Mouse (Mus musculus) MEL (cell line): ENCODE data around the gene Elp6.

ENCODE experiments used
- CTCF ChIP-seq, 3 experiments: IDR thresholded peaks in 2 of 3; conservative IDR thresholded peaks in 1 of 3; 2 replicates each; pipeline ENCODE4 v1.5.1; 2011 to 2012; ENCODE audit warnings: low read length in 3 of 3, low read depth in 2 of 3, mild to moderate bottlenecking in 2 of 3, improper control_type of control experiment in 1 of 3, inconsistent platforms in 1 of 3, mixed read lengths in 1 of 3, moderate library complexity in 1 of 3; ENCODE audit not compliant: control insufficient read depth in 1 of 3, insufficient read depth in 1 of 3, poor library complexity in 1 of 3, severe bottlenecking in 1 of 3
- E2F4 ChIP-seq: IDR thresholded peaks from 2 replicates; pipeline ENCODE4 v1.6.1; 2011; ENCODE audit warnings: low read depth, low read length, improper control_type of control experiment, borderline replicate concordance
- EP300 ChIP-seq, 2 experiments: IDR thresholded peaks; 2 replicates each; pipeline ENCODE4 v1.6.1; 2011; ENCODE audit warnings: improper control_type of control experiment in 2 of 2, low read length in 2 of 2, low read depth in 1 of 2, mild to moderate bottlenecking in 1 of 2
- MEF2A ChIP-seq: IDR thresholded peaks from 2 replicates; pipeline ENCODE4 v1.6.1; 2014; ENCODE audit warnings: low read depth, mild to moderate bottlenecking, inconsistent platforms, low read length, improper control_type of control experiment; ENCODE audit not compliant: poor library complexity, insufficient replicate concordance, severe bottlenecking; ENCODE audit errors: extremely low read depth
- MXI1 ChIP-seq: IDR thresholded peaks from 2 replicates; pipeline ENCODE4 v1.6.1; 2011; ENCODE audit warnings: mild to moderate bottlenecking, low read depth, low read length, improper control_type of control experiment
- POLR2A ChIP-seq, 2 experiments: IDR thresholded peaks; 2 replicates each; pipeline ENCODE4 v1.6.1; 2011 to 2012; ENCODE audit warnings: low read length in 2 of 2, mild to moderate bottlenecking in 2 of 2, control low read depth in 1 of 2, improper control_type of control experiment in 1 of 2, low read depth in 1 of 2, moderate library complexity in 1 of 2; ENCODE audit not compliant: control insufficient read depth in 1 of 2, insufficient read depth in 1 of 2, poor library complexity in 1 of 2
- RCOR1 ChIP-seq: IDR thresholded peaks from 2 replicates; pipeline ENCODE4 v1.6.1; 2012; ENCODE audit warnings: low read depth, mild to moderate bottlenecking, inconsistent platforms, low read length, improper control_type of control experiment
- ZC3H11A ChIP-seq: IDR thresholded peaks from 2 replicates; pipeline ENCODE4 v1.6.1; 2012; ENCODE audit warnings: low read depth, mild to moderate bottlenecking, inconsistent platforms, low read length, improper control_type of control experiment

DNA sequence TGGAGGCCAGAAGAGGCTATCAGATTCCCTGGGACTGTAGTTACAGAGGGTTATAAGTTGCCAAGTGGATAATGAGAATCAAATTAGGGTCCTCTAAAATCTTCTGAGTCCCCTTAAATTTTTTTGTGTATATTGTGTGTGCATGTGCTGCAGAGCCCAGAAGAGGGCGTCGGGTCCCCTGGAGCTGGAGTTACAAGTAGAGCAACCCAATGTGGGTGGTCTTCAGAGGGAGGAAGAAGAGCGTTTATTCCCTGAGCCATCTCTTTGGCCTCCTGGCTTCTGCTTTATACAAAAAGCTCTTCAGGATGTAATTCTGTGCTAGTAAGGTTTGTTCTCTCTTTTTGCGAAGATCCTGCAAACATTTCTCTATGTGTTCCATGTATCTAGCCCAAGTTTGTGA lies 457 bp upstream of the Elp6 start:
- no peak for TF ChIP-seq POLR2A (IDR thresholded peaks at IDR 0.05; ENCODE audit: control insufficient read depth in 1 of 2, insufficient read depth in 1 of 2, low read depth in 1 of 2, low read length in 2 of 2, poor library complexity in 1 of 2)
- TF ChIP-seq CTCF (IDR thresholded peaks at IDR 0.05 in 2 of 3, conservative IDR thresholded peaks at IDR 0.05 in 1 of 3; ENCODE audit: control insufficient read depth in 1 of 3, insufficient read depth in 1 of 3, low read depth in 2 of 3, low read length in 3 of 3, poor library complexity in 1 of 3, severe bottlenecking in 1 of 3), result peak; percentile 38 to 70 (median 56)
- no peak for TF ChIP-seq EP300 (IDR thresholded peaks at IDR 0.05; ENCODE audit: low read depth in 1 of 2, low read length in 2 of 2)
- no peak for TF ChIP-seq RCOR1
- no peak for TF ChIP-seq MXI1
- TF ChIP-seq MEF2A, result no peak
- no peak for TF ChIP-seq E2F4
- TF ChIP-seq ZC3H11A, result no peak
